Mouse (Mus musculus): ENCODE measurements around the gene Tmprss6.
A peak's percentile ranks its signal among the peaks of the same experiment; 100 is the strongest.

The Tmprss6 gene

GRCm38 (mm10) chr15:78443857-78444256 lies 24.6 kb downstream of the Tmprss6 start:
- DNase-seq, result no peak

- no peak for DNase-seq
These were observed 26.2 kb downstream of the Tmprss6 start for GRCm38 (mm10) chr15:78442231-78442630.

GRCm38 (mm10) chr15:78438973-78439372 lies 29.5 kb downstream of the Tmprss6 start:
- DNase-seq, result no peak

GRCm38 (mm10) chr15:78438505-78438904 lies 29.9 kb downstream of the Tmprss6 start:
- no peak for DNase-seq

GRCm38 (mm10) chr15:78438018-78438394 lies 30.4 kb downstream of the Tmprss6 start:
- DNase-seq, result no peak

- DNase-seq, result peak; percentile 34
These were observed 31.0 kb downstream of the Tmprss6 start for GRCm38 (mm10) chr15:78437237-78438017.

GRCm38 (mm10) chr15:78436380-78437192 lies 31.8 kb downstream of the Tmprss6 start:
- peak; percentile 67 for DNase-seq

- DNase-seq, result peak; percentile 61
These were observed 32.8 kb downstream of the Tmprss6 start for GRCm38 (mm10) chr15:78435681-78436080.

- DNase-seq, result peak; percentile 78
These were observed 33.4 kb downstream of the Tmprss6 start for GRCm38 (mm10) chr15:78434896-78435520.

- no peak for DNase-seq
These were observed 36.8 kb downstream of the Tmprss6 start for GRCm38 (mm10) chr15:78431541-78432121.

- no peak for DNase-seq
These were observed 37.6 kb downstream of the Tmprss6 start for GRCm38 (mm10) chr15:78430874-78431273.

- DNase-seq, result no peak
These were observed 38.4 kb downstream of the Tmprss6 start for GRCm38 (mm10) chr15:78429871-78430622.

- no peak for DNase-seq
These were observed 39.3 kb downstream of the Tmprss6 start for GRCm38 (mm10) chr15:78429139-78429459.

- peak; percentile 63 for DNase-seq
These were observed 39.9 kb downstream of the Tmprss6 start, which contains the start of gene Kctd17 for GRCm38 (mm10) chr15:78428391-78429138. TSS of gene Kctd17 (plus strand) at chr15:78428564.

GRCm38 (mm10) chr15:78425230-78425629 lies 43.2 kb downstream of the Tmprss6 start:
- DNase-seq, result no peak

- no peak for DNase-seq
These were observed 43.9 kb downstream of the Tmprss6 start for GRCm38 (mm10) chr15:78424507-78424906.

GRCm38 (mm10) chr15:78422046-78422956 lies 46.1 kb downstream of the Tmprss6 start:
- DNase-seq, result peak; percentile 97

- DNase-seq, result no peak
These were observed 48.0 kb downstream of the Tmprss6 start for GRCm38 (mm10) chr15:78420395-78420794.

GRCm38 (mm10) chr15:78416937-78417336 lies 51.5 kb downstream of the Tmprss6 start:
- DNase-seq, result no peak

GRCm38 (mm10) chr15:78414157-78414556 lies 54.3 kb downstream of the Tmprss6 start:
- DNase-seq, result no peak

- DNase-seq, result no peak
These were observed 54.7 kb downstream of the Tmprss6 start for GRCm38 (mm10) chr15:78413719-78414117.
